In genomic region chr14:73470593-73470992, GRCm38 (mm10) we compare ENCODE assay signal across 18 mouse cellular contexts. TPM values are rescaled to one million over a fixed set of nuclear protein-coding genes. Genes with fewer than 3 reads are reported as not detected.
DNase-seq lines count a peak whose midpoint lies in the region; ATAC-seq and TF ChIP-seq lines count a peak whose summit lies in the region.
"Had no signal": no experiment of that assay in that cellular context is flagged by ENCODE, and none has a peak within 500 bp of the region (broad histone marks: within the 10 kb centered on the region; RNA-seq: fewer than 3 reads in every experiment).

No protein-coding gene starts in this region.

- H3K9ac ChIP-seq in lung, embryonic 15.5 days: no peak overlapping the region
- no peak overlapping the region for H3K9ac ChIP-seq in forebrain, embryonic 13.5 days
- no peak overlapping the region for H3K9ac ChIP-seq in midbrain, embryonic 14.5 days (replicated peaks; ENCODE audit: low read length)
- H3K9ac ChIP-seq: hindbrain, embryonic 12.5 days; limb, embryonic 13.5 days; liver, embryonic 15.5 days; stomach, embryonic 15.5 days had no signal

- H3K9me3 ChIP-seq in lung, embryonic 15.5 days: no peaks in the 10 kb centered on the region
- no peaks in the 10 kb centered on the region for H3K9me3 ChIP-seq in forebrain, embryonic 13.5 days (replicated peaks)
- no peaks in the 10 kb centered on the region for H3K9me3 ChIP-seq in midbrain, embryonic 14.5 days (ENCODE audit: control insufficient read depth, low read length)
- H3K9me3 ChIP-seq: heart, embryonic 10.5 days; hindbrain, embryonic 12.5 days; limb, embryonic 13.5 days; liver, embryonic 15.5 days; stomach, embryonic 15.5 days had no signal

- H3K4me2 ChIP-seq in lung, embryonic 15.5 days: no peak overlapping the region
- no peak overlapping the region for H3K4me2 ChIP-seq in forebrain, embryonic 13.5 days
- no peak overlapping the region for H3K4me2 ChIP-seq in midbrain, embryonic 14.5 days (ENCODE audit: low read length)
- H3K4me2 ChIP-seq: hindbrain, embryonic 12.5 days; limb, embryonic 13.5 days; liver, embryonic 15.5 days; stomach, embryonic 15.5 days had no signal

- TF ChIP-seq CTCF in left cerebral cortex, adult 2 months (IDR thresholded peaks at IDR 0.05): no peak

- H3K36me3 ChIP-seq in lung, embryonic 15.5 days: no peaks in the 10 kb centered on the region
- H3K36me3 ChIP-seq in forebrain, embryonic 13.5 days (ENCODE audit: poor library complexity, severe bottlenecking): no peaks in the 10 kb centered on the region
- no peaks in the 10 kb centered on the region for H3K36me3 ChIP-seq in midbrain, embryonic 14.5 days (ENCODE audit: control insufficient read depth, insufficient read depth, low read length)
- H3K36me3 ChIP-seq: heart, embryonic 10.5 days; hindbrain, embryonic 12.5 days; limb, embryonic 13.5 days; liver, embryonic 15.5 days; stomach, embryonic 15.5 days had no signal

- peak; percentile 76 for ATAC-seq in lung, embryonic 15.5 days (ENCODE audit: borderline replicate concordance, extremely low read depth, low FRiP score, low TSS enrichment)
- no peak for ATAC-seq in forebrain, embryonic 13.5 days
- no peak for ATAC-seq in midbrain, embryonic 14.5 days (ENCODE audit: low FRiP score, low TSS enrichment)
- ATAC-seq: inflammation-experienced regulatory T-cells, adult 6 months had no signal

- WGBS in lung, embryonic 15.5 days: 56% methylated on average over 8 of the region's 8 CpGs
- 77% methylated on average over 8 of the region's 8 CpGs for WGBS in forebrain, embryonic 13.5 days
- WGBS in midbrain, embryonic 14.5 days: 81% methylated on average over 8 of the region's 8 CpGs

- no peak overlapping the region for H3K4me3 ChIP-seq in left cerebral cortex, adult 2 months
- no peak overlapping the region for H3K4me3 ChIP-seq in lung, embryonic 15.5 days
- H3K4me3 ChIP-seq in forebrain, embryonic 13.5 days: no peak overlapping the region
- no peak overlapping the region for H3K4me3 ChIP-seq in midbrain, embryonic 14.5 days (replicated peaks; ENCODE audit: low read depth, low read length)
- H3K4me3 ChIP-seq: heart, embryonic 10.5 days; hindbrain, embryonic 12.5 days; limb, embryonic 13.5 days; liver, embryonic 15.5 days; stomach, embryonic 15.5 days had no signal

- DNase-seq in left cerebral cortex, adult 2 months (ENCODE audit: extremely low spot score in 1 of 2, low spot score in 2 of 2): no peak
- DNase-seq in left cerebral cortex, adult 8-10 months (ENCODE audit: low spot score in 2 of 2): no peak
- peak; percentile 21 for DNase-seq in ES-CJ7 (ENCODE audit: low read depth, low spot score)
- DNase-seq in telencephalon, adult 2 months (ENCODE audit: low read depth, low spot score): peak; percentile 52
- no peak for DNase-seq in gastrocnemius, postnatal 10 days
- no peak for DNase-seq in midbrain, embryonic 14.5 days
- DNase-seq: cerebellum, adult 11 months; cerebellum, postnatal 25 days; heart, postnatal 10 days; right cerebral cortex, postnatal 14 days had no signal

- peaks cover 19% of the 10 kb centered on the region for H3K4me1 ChIP-seq in lung, embryonic 15.5 days
- H3K4me1 ChIP-seq in forebrain, embryonic 13.5 days: peaks cover 34% of the 10 kb centered on the region
- peaks cover 6% of the 10 kb centered on the region; the same call in 1 of the 2 replicates for H3K4me1 ChIP-seq in midbrain, embryonic 14.5 days (ENCODE audit: control insufficient read depth, insufficient read depth, low read length)

- no peaks in the 10 kb centered on the region for H3K27me3 ChIP-seq in lung, embryonic 15.5 days
- no peaks in the 10 kb centered on the region for H3K27me3 ChIP-seq in forebrain, embryonic 13.5 days
- no peaks in the 10 kb centered on the region for H3K27me3 ChIP-seq in midbrain, embryonic 14.5 days (ENCODE audit: control insufficient read depth, insufficient read depth, low read length)
- H3K27me3 ChIP-seq: hindbrain, embryonic 12.5 days; limb, embryonic 13.5 days; liver, embryonic 15.5 days; stomach, embryonic 15.5 days had no signal

- intact Hi-C loops in left cerebral cortex, adult 2 months (cut with DNase I): loop anchor here (5.0 kb wide), 1 partner anchor 363 kb away; no protein-coding TSS in a partner anchor

- peak overlapping the region; percentile 58 for H3K27ac ChIP-seq in left cerebral cortex, adult 2 months
- peak overlapping the region; percentile 52; the same call in 1 of the 2 replicates for H3K27ac ChIP-seq in lung, embryonic 15.5 days
- H3K27ac ChIP-seq in forebrain, embryonic 13.5 days: no peak overlapping the region
- H3K27ac ChIP-seq in midbrain, embryonic 14.5 days (replicated peaks; ENCODE audit: low read depth, low read length): no peak overlapping the region
- H3K27ac ChIP-seq: heart, embryonic 10.5 days; hindbrain, embryonic 12.5 days; limb, embryonic 13.5 days; liver, embryonic 15.5 days; stomach, embryonic 15.5 days had no signal

RNA-seq across cellular contexts. Expression of gene Med4, which starts 39.2 kb away (rescaled TPM):
- 10 to 100 TPM; 26.6 to 26.9 TPM for total RNA-seq in left cerebral cortex, adult 2 months (2021)
- total RNA-seq in left cerebral cortex, adult 8-10 months (2022): 10 to 100 TPM; 28.2 to 32.6 (median 29.4) TPM
- 94.1 and 97.4 TPM in 2 replicates for polyA plus RNA-seq in lung, embryonic 15.5 days (2015; fragmentation: Nextera tagmentation; extraction: Ambion mirVana)
- total RNA-seq in gastrocnemius, postnatal 10 days (2021): 10 to 100 TPM; 19.4 to 19.5 TPM
- 112 and 124 TPM in 2 replicates for polyA plus RNA-seq in forebrain, embryonic 13.5 days (2015; fragmentation: Nextera tagmentation; extraction: Ambion mirVana)
- polyA plus RNA-seq in midbrain, embryonic 14.5 days (2014; fragmentation: Nextera tagmentation; extraction: Ambion mirVana): 85.1 and 85.2 TPM in 2 replicates

RNA-seq across cellular contexts. Expression of gene Sucla2, which starts 54.5 kb away (rescaled TPM):
- total RNA-seq in left cerebral cortex, adult 2 months (2021): 100 to 1,000 TPM; 143 to 160 TPM
- total RNA-seq in left cerebral cortex, adult 8-10 months (2022): 100 to 1,000 TPM; 146 to 162 (median 151) TPM
- polyA plus RNA-seq in lung, embryonic 15.5 days (2015; fragmentation: Nextera tagmentation; extraction: Ambion mirVana): 109 and 116 TPM in 2 replicates
- 100 to 1,000 TPM; 410 to 502 TPM for total RNA-seq in gastrocnemius, postnatal 10 days (2021)
- 103 and 110 TPM in 2 replicates for polyA plus RNA-seq in forebrain, embryonic 13.5 days (2015; fragmentation: Nextera tagmentation; extraction: Ambion mirVana)
- 118 and 127 TPM in 2 replicates for polyA plus RNA-seq in midbrain, embryonic 14.5 days (2014; fragmentation: Nextera tagmentation; extraction: Ambion mirVana)

Comparison
In these comparisons a context has a peak if more than half of its experiments do, and no peak if none do; other contexts are left out.
1. DNase-seq: peak in ES-CJ7 (single experiment) and telencephalon, adult 2 months (single experiment); none in left cerebral cortex, adult 2 months (0 of 2), left cerebral cortex, adult 8-10 months (0 of 2), gastrocnemius, postnatal 10 days (single experiment) and midbrain, embryonic 14.5 days (single experiment).
2. H3K27ac ChIP-seq: peak in left cerebral cortex, adult 2 months (single experiment) and lung, embryonic 15.5 days (single experiment); none in forebrain, embryonic 13.5 days (single experiment) and midbrain, embryonic 14.5 days (single experiment).